Mouse (Mus musculus): ENCODE data around the gene Ppp2r1b.

DNA sequence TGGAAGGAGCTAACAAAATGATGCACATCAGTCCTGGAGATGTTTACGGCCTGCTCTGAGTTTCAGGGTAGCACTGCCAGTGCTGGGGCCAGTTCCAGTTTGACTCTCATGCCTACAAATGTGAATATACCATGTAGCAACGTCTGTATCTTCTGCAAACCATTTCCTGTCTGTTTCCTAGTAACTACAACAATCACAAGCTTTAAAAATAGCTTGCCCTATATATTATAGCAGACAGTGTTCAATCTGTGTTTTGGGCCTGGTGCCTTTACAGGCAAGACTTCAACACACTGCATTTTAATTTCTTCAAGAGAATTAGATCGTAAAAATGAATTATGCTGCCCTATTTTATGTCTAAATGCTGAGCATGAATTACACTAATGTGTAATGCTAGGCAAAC is 60.2 kb downstream of the Ppp2r1b start:
- TF ChIP-seq CTCF (IDR thresholded peaks at IDR 0.05; ENCODE audit: borderline replicate concordance, insufficient read depth, low read depth, low read length) = no peak
- no peak for TF ChIP-seq POLR2A (IDR thresholded peaks at IDR 0.05; ENCODE audit: borderline replicate concordance, insufficient read depth, low read length)
